Comparison of ENCODE assay signal across 9 mouse cellular contexts in genomic region chr2:118373572-118374279, GRCm38 (mm10). TPM values are rescaled to one million over a fixed set of nuclear protein-coding genes. Genes with fewer than 3 reads are reported as not detected.
A peak's percentile ranks its signal among the peaks of the same experiment; 100 is the strongest.
DNase-seq lines count a peak whose midpoint lies in the region; ATAC-seq lines count a peak whose summit lies in the region.
"Had no signal": no experiment of that assay in that cellular context is flagged by ENCODE, and none has a peak within 500 bp of the region (broad histone marks: within the 10 kb centered on the region; RNA-seq: fewer than 3 reads in every experiment).

No protein-coding gene starts in this region.

- H3K36me3 ChIP-seq in forebrain, embryonic 14.5 days (ENCODE audit: control insufficient read depth, insufficient read depth, low read length): no peaks in the 10 kb centered on the region
- no peaks in the 10 kb centered on the region for H3K36me3 ChIP-seq in liver, embryonic 13.5 days
- no peaks in the 10 kb centered on the region for H3K36me3 ChIP-seq in stomach, embryonic 14.5 days (ENCODE audit: control insufficient read depth, insufficient read depth, low read length)
- H3K36me3 ChIP-seq: G1E had no signal

- DNase-seq in CD4-positive, CD25-positive, alpha-beta regulatory T cell, adult 2 months (ENCODE audit: low read depth, low spot score): peak; percentile 94
- peak; percentile 87 for DNase-seq in forebrain, embryonic 14.5 days (ENCODE audit: low spot score)
- peak; percentile 67 to 72 for DNase-seq in heart, postnatal 10 days
- peak; percentile 47 to 75 for DNase-seq in kidney, postnatal 36 days
- peak; percentile 19 for DNase-seq in liver, embryonic 13.5 days
- DNase-seq in natural killer cell, adult 2 months (ENCODE audit: low spot score in 2 of 2): peak; percentile 49 to 89

- H3K27ac ChIP-seq in forebrain, embryonic 14.5 days (ENCODE audit: low read depth, low read length): peak overlapping the region; percentile 33; the same call in 1 of the 2 replicates
- H3K27ac ChIP-seq in liver, embryonic 13.5 days: no peak overlapping the region
- H3K27ac ChIP-seq in stomach, embryonic 14.5 days (ENCODE audit: low read length): no peak overlapping the region

- H3K4me1 ChIP-seq in forebrain, embryonic 14.5 days (ENCODE audit: control insufficient read depth, insufficient read depth, low read length): peaks cover 6% of the 10 kb centered on the region; the same call in 1 of the 2 replicates
- H3K4me1 ChIP-seq in liver, embryonic 13.5 days (replicated peaks): peaks cover 17% of the 10 kb centered on the region
- peaks cover 14% of the 10 kb centered on the region; the same call in 1 of the 2 replicates for H3K4me1 ChIP-seq in stomach, embryonic 14.5 days (ENCODE audit: control insufficient read depth, insufficient read depth, low read length)

- peaks cover 14% of the 10 kb centered on the region; the same call in 1 of the 2 replicates for H3K27me3 ChIP-seq in forebrain, embryonic 14.5 days (replicated peaks; ENCODE audit: control insufficient read depth, insufficient read depth, low read length)
- H3K27me3 ChIP-seq in liver, embryonic 13.5 days: peaks cover 64% of the 10 kb centered on the region
- H3K27me3 ChIP-seq in stomach, embryonic 14.5 days (ENCODE audit: control insufficient read depth, insufficient read depth, low read length): 0 out of 2 replicates have a peak, but pooled peaks cover 2% of the 10 kb centered on the region

- H3K9ac ChIP-seq in forebrain, embryonic 14.5 days (ENCODE audit: low read length): peak overlapping the region; percentile 68
- peak overlapping the region; percentile 39; the same call in 1 of the 2 replicates for H3K9ac ChIP-seq in liver, embryonic 13.5 days
- H3K9ac ChIP-seq in stomach, embryonic 14.5 days (replicated peaks; ENCODE audit: low read depth, low read length): peak overlapping the region; percentile 33

- WGBS in forebrain, embryonic 14.5 days: 2% methylated on average over 42 of the region's 43 CpGs
- 3% methylated on average over 43 of the region's 43 CpGs for WGBS in liver, embryonic 13.5 days (ENCODE audit: insufficient replicate concordance)
- WGBS in stomach, embryonic 14.5 days: 2% methylated on average over 43 of the region's 43 CpGs

- intact Hi-C loops in heart, postnatal 10 days (cut with DNase I): no loop called here

- H3K4me3 ChIP-seq in forebrain, embryonic 14.5 days (ENCODE audit: low read depth, low read length): peak overlapping the region; percentile 52
- peak overlapping the region; percentile 54 for H3K4me3 ChIP-seq in liver, embryonic 13.5 days (replicated peaks)
- peak overlapping the region; percentile 48 for H3K4me3 ChIP-seq in stomach, embryonic 14.5 days (ENCODE audit: low read depth, low read length)

- peak; percentile 89 for ATAC-seq in cerebellum, adult (ENCODE audit: insufficient number of reproducible peaks, low FRiP score, low TSS enrichment)
- ATAC-seq in forebrain, embryonic 14.5 days: peak; percentile 91
- ATAC-seq in liver, embryonic 13.5 days (ENCODE audit: low read depth): peak; percentile 77
- peak; percentile 88 for ATAC-seq in stomach, embryonic 14.5 days (ENCODE audit: insufficient number of reproducible peaks, insufficient read depth, low FRiP score, low read depth)

- H3K9me3 ChIP-seq in forebrain, embryonic 14.5 days (replicated peaks; ENCODE audit: control insufficient read depth, low read length): no peaks in the 10 kb centered on the region
- H3K9me3 ChIP-seq in liver, embryonic 13.5 days (replicated peaks): no peaks in the 10 kb centered on the region
- H3K9me3 ChIP-seq in stomach, embryonic 14.5 days (ENCODE audit: control insufficient read depth, low read depth, low read length): no peaks in the 10 kb centered on the region; the same call in 1 of the 2 replicates

- peak overlapping the region; percentile 99 for H3K4me2 ChIP-seq in forebrain, embryonic 14.5 days (ENCODE audit: low read length)
- peak overlapping the region; percentile 72 for H3K4me2 ChIP-seq in liver, embryonic 13.5 days
- peak overlapping the region; percentile 98 for H3K4me2 ChIP-seq in stomach, embryonic 14.5 days (replicated peaks; ENCODE audit: low read depth, low read length)

RNA-seq across cellular contexts. Expression of gene Gpr176, which starts 0.5 kb away (rescaled TPM):
- polyA plus RNA-seq in forebrain, embryonic 14.5 days (2014; fragmentation: Nextera tagmentation; extraction: Ambion mirVana): 2.8 and 3.0 TPM in 2 replicates
- total RNA-seq in heart, postnatal 10 days (2021): under 1 TPM; 0.20 to 0.31 TPM
- polyA plus RNA-seq in liver, embryonic 13.5 days (2015; fragmentation: Nextera tagmentation; extraction: Ambion mirVana): 0.38 TPM in 2 replicates
- polyA plus RNA-seq in stomach, embryonic 14.5 days (2014; fragmentation: Nextera tagmentation; extraction: Ambion mirVana): 0.41 and 0.57 TPM in 2 replicates
- polyA plus RNA-seq: G1E had no signal

RNA-seq across cellular contexts. Expression of gene Eif2ak4, which starts 14.7 kb away (rescaled TPM):
- polyA plus RNA-seq in forebrain, embryonic 14.5 days (2014; fragmentation: Nextera tagmentation; extraction: Ambion mirVana): 6.4 and 8.4 TPM in 2 replicates
- 10 to 100 TPM; 11.5 to 12.9 TPM for total RNA-seq in heart, postnatal 10 days (2021)
- polyA plus RNA-seq in liver, embryonic 13.5 days (2015; fragmentation: Nextera tagmentation; extraction: Ambion mirVana): 4.6 and 5.1 TPM in 2 replicates
- polyA plus RNA-seq in stomach, embryonic 14.5 days (2014; fragmentation: Nextera tagmentation; extraction: Ambion mirVana): 13.8 and 15.2 TPM in 2 replicates

Comparison
In these comparisons a context has a peak if more than half of its experiments do, and no peak if none do; other contexts are left out.
1. DNase-seq: peak in every context shown above with its lines; median percentile 94 in CD4-positive, CD25-positive, alpha-beta regulatory T cell, adult 2 months; 87 in forebrain, embryonic 14.5 days; 70 in heart, postnatal 10 days; 69 in natural killer cell, adult 2 months; 61 in kidney, postnatal 36 days; 19 in liver, embryonic 13.5 days.